Mouse (Mus musculus): ENCODE results near the gene Srgap2. TPM values are rescaled to one million over a fixed set of nuclear protein-coding genes. Genes with fewer than 3 reads are reported as not detected.
A peak's percentile ranks its signal among the peaks of the same experiment; 100 is the strongest.

Srgap2 gene
- polyA plus RNA-seq, 1 experiment from 2014 or later: 31.7 TPM

DNA sequence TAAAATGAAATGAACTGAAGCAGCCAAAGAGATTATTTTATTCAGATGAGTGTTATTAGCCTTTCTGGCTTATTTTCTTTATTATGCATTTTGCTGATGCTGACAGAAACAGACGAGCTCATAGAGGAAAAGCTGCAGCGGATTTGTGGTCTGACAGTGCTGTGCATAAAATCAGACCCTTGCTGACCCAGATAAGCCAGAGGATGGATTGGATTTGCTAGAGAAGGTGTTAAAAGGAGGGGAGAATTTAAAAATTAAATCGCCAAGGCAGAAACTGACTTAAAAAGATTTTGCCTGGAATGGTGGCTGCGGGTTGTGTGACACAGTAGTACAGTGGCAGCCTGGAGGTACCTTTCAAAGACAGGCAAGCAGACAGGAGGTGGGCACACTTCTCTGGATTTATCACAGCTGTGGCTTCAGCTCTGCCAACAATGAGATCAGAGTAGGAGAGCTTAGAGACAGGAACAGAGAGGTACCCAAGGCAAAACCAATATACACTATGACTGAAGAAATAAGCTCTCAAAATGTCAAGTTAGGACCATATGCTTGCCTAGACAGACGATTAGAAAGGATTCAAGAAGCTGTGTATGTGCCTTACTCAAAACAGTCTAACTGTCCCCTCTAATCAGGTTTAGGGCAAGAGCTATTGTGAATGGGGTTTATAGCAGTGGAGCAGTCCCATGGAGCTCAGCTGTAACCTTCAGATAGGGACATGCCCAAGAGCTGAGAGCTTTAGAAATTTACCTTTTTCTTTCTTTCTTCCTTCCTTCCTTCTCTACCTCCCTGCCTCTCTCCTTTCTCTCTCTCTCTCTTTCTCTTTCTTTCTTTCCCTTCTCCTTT lies 109.1 kb downstream of the Srgap2 start:
- Histone ChIP-seq H3K4me1 (ENCODE audit: control insufficient read depth, insufficient read depth, low read length) (peaks cover 31% of the 10 kb centered on the region), H3K4me2 (ENCODE audit: low read length) (peak overlapping the region; percentile 27), H3K9ac (ENCODE audit: low read depth, low read length) (no peak overlapping the region), H3K9me3 (replicated peaks; ENCODE audit: control insufficient read depth, low read length, poor library complexity, severe bottlenecking) (no peaks in the 10 kb centered on the region), H3K4me3 (ENCODE audit: low read depth, low read length) (no peak overlapping the region), H3K36me3 (ENCODE audit: control insufficient read depth, insufficient read depth, low read length) (no peaks in the 10 kb centered on the region), H3K27me3 (ENCODE audit: control insufficient read depth, insufficient read depth, low read depth, low read length) (no peaks in the 10 kb centered on the region), H3K27ac (ENCODE audit: low read length) (peak overlapping the region; percentile 82)
- 37% methylated on average over 5 of the region's 5 CpGs for WGBS
- peak; percentile 91 for ATAC-seq

DNA sequence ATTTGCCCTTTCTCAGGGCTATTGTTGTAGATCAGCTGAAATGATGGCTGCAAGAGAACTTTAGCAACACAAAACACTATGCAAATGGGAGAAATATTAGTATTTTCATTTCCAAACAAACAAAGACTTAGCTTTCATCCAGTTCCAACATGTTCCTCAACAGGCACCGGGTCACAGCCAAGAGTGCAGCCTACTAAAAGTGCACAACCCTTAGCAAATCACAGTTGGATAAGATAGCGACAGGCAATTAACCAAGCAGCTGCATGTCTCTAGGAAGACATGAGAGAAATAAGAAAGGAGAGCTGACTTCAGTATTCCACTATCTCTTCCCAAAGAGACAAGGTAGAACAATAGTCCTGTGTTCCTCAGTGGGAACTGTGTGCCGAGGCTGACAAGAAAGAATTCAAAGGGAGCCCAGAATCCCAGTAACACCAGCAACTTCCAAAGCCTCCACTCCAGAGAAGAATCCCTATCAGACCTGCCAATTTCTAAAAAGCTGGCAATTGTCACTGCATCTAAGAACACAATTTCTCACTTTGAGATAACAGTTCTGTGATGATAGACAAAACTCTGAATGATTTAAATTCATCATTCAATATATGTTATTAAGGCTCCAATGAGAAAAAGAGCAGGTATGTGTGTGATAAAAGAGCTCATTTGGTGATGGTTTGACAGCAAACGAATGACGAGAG lies 109.9 kb downstream of the Srgap2 start:
- Histone ChIP-seq H3K4me2 (ENCODE audit: low read length) (peak overlapping the region; percentile 27), H3K9ac (ENCODE audit: low read depth, low read length) (no peak overlapping the region), H3K4me1 (ENCODE audit: control insufficient read depth, insufficient read depth, low read length) (peaks cover 31% of the 10 kb centered on the region), H3K9me3 (replicated peaks; ENCODE audit: control insufficient read depth, low read length, poor library complexity, severe bottlenecking) (no peaks in the 10 kb centered on the region), H3K27ac (ENCODE audit: low read length) (peak overlapping the region; percentile 82), H3K27me3 (ENCODE audit: control insufficient read depth, insufficient read depth, low read depth, low read length) (no peaks in the 10 kb centered on the region), H3K4me3 (ENCODE audit: low read depth, low read length) (no peak overlapping the region), H3K36me3 (ENCODE audit: control insufficient read depth, insufficient read depth, low read length) (no peaks in the 10 kb centered on the region)
- 47% methylated on average over 5 of the region's 5 CpGs for WGBS
- peak; percentile 3; the same call in 1 of the 2 replicates for ATAC-seq

DNA sequence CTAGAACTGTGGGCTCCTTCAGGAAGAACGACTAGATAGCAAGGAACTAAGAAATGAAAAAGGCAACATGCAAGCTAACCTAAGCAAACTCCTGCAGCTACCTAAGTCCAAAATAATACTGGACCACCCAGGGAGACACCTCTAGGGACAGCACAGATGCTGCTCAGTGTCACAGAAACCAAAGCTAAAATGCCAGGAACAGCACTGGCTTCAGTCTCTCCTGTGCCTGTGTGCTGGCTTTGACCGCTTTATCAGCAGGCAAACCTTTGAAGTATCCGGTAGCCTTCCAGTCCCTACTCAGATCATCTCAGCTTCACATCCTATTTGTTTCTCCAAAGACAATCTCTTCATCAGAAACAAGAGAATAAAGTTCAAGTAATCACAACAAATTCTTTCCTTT lies 123.6 kb downstream of the Srgap2 start:
- H3K27ac ChIP-seq (ENCODE audit: low read length): no peak overlapping the region
- H3K27me3 ChIP-seq (ENCODE audit: control insufficient read depth, insufficient read depth, low read depth, low read length): no peaks in the 10 kb centered on the region
- no peaks in the 10 kb centered on the region for H3K9me3 ChIP-seq (replicated peaks; ENCODE audit: control insufficient read depth, low read length, poor library complexity, severe bottlenecking)
- H3K4me3 ChIP-seq (ENCODE audit: low read depth, low read length): no peak overlapping the region
- H3K4me1 ChIP-seq (ENCODE audit: control insufficient read depth, insufficient read depth, low read length): no peaks in the 10 kb centered on the region
- WGBS: 61% methylated on average over 3 of the region's 3 CpGs
- no peaks in the 10 kb centered on the region for H3K36me3 ChIP-seq (ENCODE audit: control insufficient read depth, insufficient read depth, low read length)
- ATAC-seq: no peak
- no peak overlapping the region for H3K9ac ChIP-seq (ENCODE audit: low read depth, low read length)
- H3K4me2 ChIP-seq (ENCODE audit: low read length): no peak overlapping the region

DNA sequence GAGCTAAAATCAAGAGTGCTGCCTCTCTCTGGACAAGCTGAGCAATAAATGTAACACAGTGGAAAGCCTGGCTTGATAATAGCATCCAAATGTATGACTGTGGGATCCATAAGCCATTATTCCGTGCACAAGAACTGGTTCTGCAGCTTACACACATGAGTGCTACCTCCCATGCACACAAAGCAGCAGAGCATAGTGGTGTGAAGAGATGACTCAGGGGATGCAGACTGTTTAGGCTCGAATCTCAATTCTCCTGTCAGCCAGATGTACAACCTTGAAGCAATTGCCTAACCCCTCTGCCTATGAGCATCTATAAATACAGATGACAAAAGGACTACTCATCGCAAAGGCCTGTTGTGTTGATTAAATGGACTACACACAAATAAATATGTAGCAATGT lies 126.3 kb downstream of the Srgap2 start:
- no peak for ATAC-seq
- Histone ChIP-seq H3K4me1 (ENCODE audit: control insufficient read depth, insufficient read depth, low read length) (no peaks in the 10 kb centered on the region), H3K27ac (ENCODE audit: low read length) (no peak overlapping the region), H3K4me3 (ENCODE audit: low read depth, low read length) (no peak overlapping the region), H3K9me3 (replicated peaks; ENCODE audit: control insufficient read depth, low read length, poor library complexity, severe bottlenecking) (no peaks in the 10 kb centered on the region), H3K36me3 (ENCODE audit: control insufficient read depth, insufficient read depth, low read length) (no peaks in the 10 kb centered on the region), H3K4me2 (ENCODE audit: low read length) (no peak overlapping the region), H3K27me3 (ENCODE audit: control insufficient read depth, insufficient read depth, low read depth, low read length) (no peaks in the 10 kb centered on the region), H3K9ac (ENCODE audit: low read depth, low read length) (no peak overlapping the region)
- WGBS: 69% methylated on average over 3 of the region's 3 CpGs

DNA sequence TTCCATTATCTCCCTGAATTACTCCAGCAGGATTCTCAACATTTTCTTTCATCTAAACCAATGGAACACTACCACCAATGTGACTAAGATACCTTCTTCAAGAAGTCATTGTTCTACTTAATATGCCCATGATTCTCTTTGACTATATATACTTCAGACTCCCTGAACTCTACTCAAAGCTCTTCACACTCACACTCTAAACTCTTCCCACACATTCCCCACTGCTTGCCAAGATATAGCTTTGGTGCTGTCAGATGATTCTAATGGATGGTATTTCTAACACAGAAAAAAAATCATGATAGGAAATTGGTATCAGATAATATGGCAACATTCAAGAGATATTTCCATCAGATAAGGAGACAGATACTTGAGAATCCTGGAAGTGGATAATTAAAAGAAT lies 129.0 kb downstream of the Srgap2 start:
- no peaks in the 10 kb centered on the region for H3K9me3 ChIP-seq (replicated peaks; ENCODE audit: control insufficient read depth, low read length, poor library complexity, severe bottlenecking)
- H3K4me2 ChIP-seq (ENCODE audit: low read length): no peak overlapping the region

DNA sequence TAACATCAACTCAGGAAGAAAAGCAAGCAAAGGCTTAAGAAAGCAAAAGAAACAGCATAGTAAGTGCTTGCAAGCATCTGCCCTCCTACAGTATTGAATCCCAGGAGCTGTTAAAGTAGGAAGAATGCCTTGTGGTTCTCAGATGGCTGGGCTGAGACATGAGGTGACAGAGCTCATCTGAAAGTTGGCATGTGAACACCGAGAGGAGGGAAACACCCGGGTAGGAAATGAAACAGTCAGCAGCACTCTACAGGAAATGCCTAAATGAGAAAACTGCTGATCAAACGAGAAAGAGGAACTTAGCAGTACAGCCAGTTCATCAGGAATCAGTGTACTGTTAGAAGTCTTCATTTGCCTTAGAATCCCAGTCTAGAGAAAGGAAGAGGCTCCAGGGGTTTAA lies 142.7 kb downstream of the Srgap2 start:
- 64% methylated on average over 3 of the region's 3 CpGs for WGBS
- no peak for ATAC-seq
- Histone ChIP-seq H3K4me1 (ENCODE audit: control insufficient read depth, insufficient read depth, low read length) (peaks cover 12% of the 10 kb centered on the region), H3K27me3 (ENCODE audit: control insufficient read depth, insufficient read depth, low read depth, low read length) (no peaks in the 10 kb centered on the region), H3K4me2 (ENCODE audit: low read length) (no peak overlapping the region), H3K27ac (ENCODE audit: low read length) (no peak overlapping the region), H3K4me3 (ENCODE audit: low read depth, low read length) (no peak overlapping the region), H3K36me3 (ENCODE audit: control insufficient read depth, insufficient read depth, low read length) (no peaks in the 10 kb centered on the region), H3K9me3 (replicated peaks; ENCODE audit: control insufficient read depth, low read length, poor library complexity, severe bottlenecking) (no peaks in the 10 kb centered on the region), H3K9ac (ENCODE audit: low read depth, low read length) (no peak overlapping the region)

More for the DNA sequence above, 129.0 kb downstream of the Srgap2 start:
- ATAC-seq: no peak
- no peaks in the 10 kb centered on the region for H3K27me3 ChIP-seq (ENCODE audit: control insufficient read depth, insufficient read depth, low read depth, low read length)
- H3K27ac ChIP-seq (ENCODE audit: low read length): no peak overlapping the region
- H3K4me3 ChIP-seq (ENCODE audit: low read depth, low read length): no peak overlapping the region
- H3K4me1 ChIP-seq (ENCODE audit: control insufficient read depth, insufficient read depth, low read length): no peaks in the 10 kb centered on the region
- H3K36me3 ChIP-seq (ENCODE audit: control insufficient read depth, insufficient read depth, low read length): no peaks in the 10 kb centered on the region
- no peak overlapping the region for H3K9ac ChIP-seq (ENCODE audit: low read depth, low read length)

DNA sequence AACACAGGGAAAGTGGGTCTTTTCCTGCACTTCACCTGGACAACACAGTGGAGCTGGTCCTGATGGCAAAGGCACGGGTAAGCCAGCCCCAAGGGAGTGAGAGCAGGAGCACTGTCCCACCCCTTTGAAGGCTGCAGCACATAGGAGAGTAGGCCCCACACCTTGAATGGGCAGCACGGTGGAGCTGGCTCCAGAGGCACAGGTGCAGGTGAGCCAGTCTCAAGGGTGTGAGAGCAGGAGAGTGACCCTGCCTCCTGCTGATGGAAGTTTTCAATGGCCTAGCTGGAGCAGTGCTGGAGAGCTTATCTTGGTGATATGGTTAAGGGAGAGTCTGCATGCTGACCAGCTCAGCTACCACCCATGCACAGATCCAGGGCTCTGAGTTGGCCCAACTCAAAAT lies 145.0 kb downstream of the Srgap2 start:
- H3K4me3 ChIP-seq (ENCODE audit: low read depth, low read length): no peak overlapping the region
- ATAC-seq: 0 out of 2 replicates have a peak, but pooled peaks have one; percentile 39
- peaks cover 13% of the 10 kb centered on the region for H3K4me1 ChIP-seq (ENCODE audit: control insufficient read depth, insufficient read depth, low read length)
- no peaks in the 10 kb centered on the region for H3K27me3 ChIP-seq (ENCODE audit: control insufficient read depth, insufficient read depth, low read depth, low read length)
- H3K9ac ChIP-seq (ENCODE audit: low read depth, low read length): no peak overlapping the region
- H3K4me2 ChIP-seq (ENCODE audit: low read length): no peak overlapping the region
- H3K27ac ChIP-seq (ENCODE audit: low read length): peak overlapping the region; percentile 28; the same call in 1 of the 2 replicates
- no peaks in the 10 kb centered on the region for H3K36me3 ChIP-seq (ENCODE audit: control insufficient read depth, insufficient read depth, low read length)
- no peaks in the 10 kb centered on the region for H3K9me3 ChIP-seq (replicated peaks; ENCODE audit: control insufficient read depth, low read length, poor library complexity, severe bottlenecking)
- 94% methylated on average over 2 of the region's 2 CpGs for WGBS

DNA sequence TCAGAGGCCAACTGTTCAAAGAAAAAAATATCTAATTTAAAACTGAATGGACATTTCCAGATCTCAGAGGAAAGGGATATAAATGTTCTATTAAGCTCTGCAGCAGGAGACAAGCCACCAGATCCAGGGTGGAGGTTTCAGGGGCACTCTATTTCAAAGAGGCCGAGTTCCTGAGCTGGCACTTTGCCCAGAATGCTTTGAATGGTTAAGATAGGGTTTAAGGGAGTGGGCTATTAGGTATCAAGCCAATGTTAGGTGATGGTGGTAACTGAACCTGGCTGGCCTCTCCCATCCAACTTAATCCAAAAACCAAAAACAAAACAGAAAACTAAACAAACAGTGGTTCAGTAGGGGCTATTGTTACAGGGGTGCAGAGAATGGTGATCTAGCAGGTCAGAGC lies 146.9 kb downstream of the Srgap2 start:
- Histone ChIP-seq H3K27me3 (ENCODE audit: control insufficient read depth, insufficient read depth, low read depth, low read length) (no peaks in the 10 kb centered on the region), H3K9me3 (replicated peaks; ENCODE audit: control insufficient read depth, low read length, poor library complexity, severe bottlenecking) (no peaks in the 10 kb centered on the region), H3K4me1 (ENCODE audit: control insufficient read depth, insufficient read depth, low read length) (peaks cover 13% of the 10 kb centered on the region), H3K27ac (ENCODE audit: low read length) (peak overlapping the region; percentile 14; the same call in 1 of the 2 replicates), H3K4me3 (ENCODE audit: low read depth, low read length) (no peak overlapping the region), H3K9ac (ENCODE audit: low read depth, low read length) (no peak overlapping the region), H3K4me2 (ENCODE audit: low read length) (no peak overlapping the region), H3K36me3 (ENCODE audit: control insufficient read depth, insufficient read depth, low read length) (no peaks in the 10 kb centered on the region)
- 32% methylated on average over 1 of the region's 1 CpGs for WGBS
- ATAC-seq: no peak

DNA sequence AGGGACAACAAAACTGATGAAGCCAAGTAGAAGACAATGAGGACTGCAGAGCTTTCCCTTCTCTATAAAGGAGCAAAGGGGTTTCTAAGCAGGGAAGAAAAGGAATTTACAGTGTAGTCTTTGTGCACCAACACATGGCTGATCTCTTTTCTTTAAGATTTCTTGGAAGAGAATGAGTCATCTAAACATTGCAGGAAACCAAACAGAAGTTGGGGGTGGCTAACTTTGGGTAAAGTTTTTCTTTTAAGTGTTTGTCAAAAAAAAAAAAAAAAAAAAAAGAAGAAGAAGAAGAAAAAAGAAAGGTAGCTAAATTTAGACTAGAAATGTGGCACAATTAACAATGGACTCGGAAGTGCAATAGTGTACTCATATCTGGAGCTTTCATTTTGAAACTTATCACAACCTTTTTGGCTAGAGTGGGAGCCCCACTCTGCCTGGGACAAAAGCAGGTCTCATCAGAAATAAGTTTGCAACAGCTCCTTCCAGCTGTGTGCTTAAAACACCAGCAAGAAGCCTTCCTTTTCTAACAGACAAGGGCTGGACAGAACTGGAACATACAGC lies 148.2 kb downstream of the Srgap2 start:
- no peaks in the 10 kb centered on the region for H3K9me3 ChIP-seq (replicated peaks; ENCODE audit: control insufficient read depth, low read length, poor library complexity, severe bottlenecking)
- no peak for ATAC-seq

More for the DNA sequence above, 148.2 kb downstream of the Srgap2 start:
- Histone ChIP-seq H3K4me2 (ENCODE audit: low read length) (no peak overlapping the region), H3K27ac (ENCODE audit: low read length) (no peak overlapping the region), H3K9ac (ENCODE audit: low read depth, low read length) (no peak overlapping the region), H3K4me3 (ENCODE audit: low read depth, low read length) (no peak overlapping the region), H3K27me3 (ENCODE audit: control insufficient read depth, insufficient read depth, low read depth, low read length) (no peaks in the 10 kb centered on the region), H3K4me1 (ENCODE audit: control insufficient read depth, insufficient read depth, low read length) (peaks cover 13% of the 10 kb centered on the region), H3K36me3 (ENCODE audit: control insufficient read depth, insufficient read depth, low read length) (no peaks in the 10 kb centered on the region)
- 79% methylated on average over 1 of the region's 1 CpGs for WGBS

Data from midbrain, embryonic 16.5 days (tissue).